Mouse (Mus musculus): ENCODE data around the gene Gad2.

- no peak for TF ChIP-seq CTCF (IDR thresholded peaks at IDR 0.05; ENCODE audit: extremely low read depth, insufficient read depth, low read length)
- no peak for TF ChIP-seq POLR2A (IDR thresholded peaks at IDR 0.05; ENCODE audit: extremely low read depth, insufficient read depth, low read length)
Measured at GRCm38 (mm10) chr2:22663731-22664130, 41.7 kb downstream of the Gad2 start.
